Mouse (Mus musculus) myocyte (in vitro differentiated cells): ENCODE results near the gene Olfml2b.

ENCODE experiments used
- POLR2A ChIP-seq: IDR thresholded peaks from one replicate; pipeline ENCODE4 v1.6.1; 2011; ENCODE audit warnings: low read depth, mild to moderate bottlenecking, control low read depth, moderate library complexity; ENCODE audit not compliant: insufficient read length
- TCF3 ChIP-seq: IDR thresholded peaks from one replicate; pipeline ENCODE4 v1.6.1; 2011; ENCODE audit warnings: low read depth, control low read depth; ENCODE audit not compliant: insufficient read length
- USF1 ChIP-seq: IDR thresholded peaks from one replicate; pipeline ENCODE4 v1.6.1; 2011; ENCODE audit warnings: low read depth, mild to moderate bottlenecking, control low read depth, moderate library complexity

DNA sequence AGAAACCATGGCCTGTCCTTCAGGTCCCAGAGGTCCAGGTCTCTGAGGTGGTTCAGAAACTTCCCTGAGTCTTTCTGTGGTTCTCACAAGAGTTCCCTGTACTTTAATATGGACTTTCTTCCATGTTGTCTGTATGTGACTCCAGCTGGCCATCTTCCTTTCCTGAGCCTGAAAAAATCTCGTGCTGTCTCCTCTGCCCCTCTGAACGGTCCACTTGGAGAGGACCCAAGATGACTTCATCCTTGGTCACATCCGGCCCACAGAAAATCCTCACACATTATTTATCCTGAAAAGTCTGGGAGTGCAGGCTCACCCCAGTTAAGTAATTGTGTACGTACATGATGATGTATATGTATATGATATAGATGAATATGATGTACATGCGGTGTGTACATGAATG lies 47.0 kb downstream of the Olfml2b start:
- no peak for TF ChIP-seq USF1
- TF ChIP-seq POLR2A, result no peak
- TF ChIP-seq TCF3, result no peak
